Mouse (Mus musculus) cerebellum, adult 2 months (tissue): ENCODE measurements around the gene Plekha5.

Experiments used
- CTCF ChIP-seq: fragments of 200-500 bp; IDR thresholded peaks from 2 replicates; pipeline ENCODE4 v1.5.1; 2011; ENCODE audit warnings: low read depth, mild to moderate bottlenecking, control low read depth, low read length, moderate library complexity, borderline replicate concordance; ENCODE audit not compliant: insufficient read depth
- POLR2A ChIP-seq: fragments of 200-500 bp; IDR thresholded peaks from 2 replicates; pipeline ENCODE4 v1.6.1; 2011; ENCODE audit warnings: low read length, control low read depth, borderline replicate concordance; ENCODE audit not compliant: insufficient read depth

GRCm38 (mm10) chr6:140465946-140466646, 42.2 kb downstream of the Plekha5 start:
- TF ChIP-seq POLR2A (no peak), CTCF (no peak)
